Mouse (Mus musculus) limb, embryonic 11.5 days (tissue): ENCODE results near the gene C1ra. TPM values are rescaled to one million over a fixed set of nuclear protein-coding genes. Genes with fewer than 3 reads are reported as not detected.
"Not testable (repeated sequence)": the region's sequence is repeated elsewhere in the genome, so short reads cannot be mapped to it uniquely, and the experiment has no call there.

Source experiments
- ATAC-seq: fragments of 200-750 bp; cut with Nextera tagmentation; 2 replicates; pipeline ENCODE4 v1.8.0; 2017; ENCODE audit warnings: low read depth; ENCODE audit not compliant: insufficient number of reproducible peaks, low FRiP score, low TSS enrichment
- DNase-seq: peaks from one replicate; pipeline ENCODE4 v3.0.0-alpha.2; 2015; ENCODE audit warnings: low spot score
- H3K27ac ChIP-seq: fragments of 300-500 bp; sonication (generic); replicated peaks from 2 replicates; pipeline ENCODE4 v1.5.1; 2014; ENCODE audit warnings: low read depth, mild to moderate bottlenecking, low read length
- H3K27me3 ChIP-seq: fragments of 300-500 bp; sonication (generic); 2 replicates; pipeline ENCODE4 v1.6.1; 2014; ENCODE audit warnings: mild to moderate bottlenecking, low read length, mixed read lengths; ENCODE audit not compliant: control insufficient read depth, insufficient read depth
- H3K36me3 ChIP-seq: fragments of 300-500 bp; sonication (generic); 2 replicates; pipeline ENCODE4 v1.6.1; 2014; ENCODE audit warnings: mild to moderate bottlenecking, low read length, moderate library complexity, mixed read lengths; ENCODE audit not compliant: control insufficient read depth, insufficient read depth
- H3K4me1 ChIP-seq: fragments of 300-500 bp; sonication (generic); 2 replicates; pipeline ENCODE4 v1.6.1; 2014; ENCODE audit warnings: low read length, mixed read lengths; ENCODE audit not compliant: control insufficient read depth, insufficient read depth
- H3K4me2 ChIP-seq: fragments of 300-500 bp; sonication (generic); 2 replicates; pipeline ENCODE4 v1.6.1; 2014; ENCODE audit warnings: low read depth, mild to moderate bottlenecking, moderate library complexity; ENCODE audit not compliant: severe bottlenecking
- H3K4me3 ChIP-seq: fragments of 300-500 bp; sonication (generic); 2 replicates; pipeline ENCODE4 v1.5.1; 2014; ENCODE audit warnings: low read depth, low read length
- H3K9ac ChIP-seq: fragments of 300-500 bp; sonication (generic); 2 replicates; pipeline ENCODE4 v1.6.1; 2014; ENCODE audit warnings: mild to moderate bottlenecking, low read length
- H3K9me3 ChIP-seq: fragments of 300-500 bp; sonication (generic); 2 replicates; pipeline ENCODE4 v1.6.1; 2016; ENCODE audit warnings: low read length; ENCODE audit not compliant: control insufficient read depth
- WGBS: fragments of 180-500 bp; shearing (Covaris S2); extraction: QIAGEN DNeasy Blood & Tissue Kit; methylation state at CpG from one replicate; pipeline ENCODE4 v1.1.7; 2014; 5-methylcytosine and 5-hydroxymethylcytosine counted together
- polyA plus RNA-seq: library from polyadenylated mRNA; unstranded; fragments of >200 nt; fragmentation: Nextera tagmentation; extraction: Ambion mirVana; gene quantifications from 2 replicates; pipeline ENCODE4 v1.2.1, GENCODE M21; 2014

The C1ra gene
- polyA plus RNA-seq, 1 experiment from 2014 or later, result 0.19 TPM

DNA sequence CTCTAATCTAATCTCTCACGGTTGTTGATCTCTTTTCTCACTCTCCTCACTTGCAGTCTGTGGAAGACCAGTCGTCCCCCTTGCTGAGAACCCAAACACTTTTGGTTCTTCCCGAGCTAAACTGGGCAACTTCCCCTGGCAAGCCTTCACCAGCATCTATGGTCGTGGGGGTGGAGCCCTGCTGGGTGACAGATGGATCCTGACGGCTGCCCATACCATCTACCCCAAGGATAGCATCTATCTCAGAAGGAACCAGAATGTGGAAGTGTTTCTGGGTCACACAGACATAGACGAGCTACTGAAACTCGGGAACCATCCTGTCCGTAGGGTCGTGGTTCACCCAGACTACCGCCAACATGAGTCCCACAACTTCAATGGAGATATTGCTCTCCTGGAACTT lies 3.9 kb upstream of the C1ra start:
- no peak for DNase-seq
- H3K9me3 ChIP-seq, result no peaks in the 10 kb centered on the region
- WGBS, result 84% methylated on average over 10 of the region's 10 CpGs

DNA sequence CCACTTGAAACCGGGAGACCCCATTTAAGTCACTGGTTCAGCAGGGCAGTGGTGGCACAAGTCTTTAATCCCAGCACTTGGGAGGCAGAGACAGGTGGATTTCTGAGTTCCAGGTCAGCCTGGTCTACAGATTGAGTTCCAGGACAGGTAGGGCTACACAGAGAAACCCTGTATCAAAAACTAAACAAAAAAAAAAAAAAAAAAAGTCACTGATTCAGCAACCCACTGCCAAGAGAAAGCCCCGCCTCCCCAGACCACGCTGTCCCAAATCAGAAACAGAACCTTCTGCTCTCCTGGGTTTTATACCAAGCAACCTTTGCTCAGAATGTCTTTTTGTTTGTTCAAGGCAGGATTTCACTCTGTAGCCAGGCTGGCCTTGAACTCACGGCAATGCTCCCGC lies 3.0 kb upstream of the C1ra start:
- not testable (repeated sequence) for H3K4me3 ChIP-seq, H3K9ac ChIP-seq, H3K27ac ChIP-seq, DNase-seq, ATAC-seq, H3K36me3 ChIP-seq, H3K27me3 ChIP-seq, H3K9me3 ChIP-seq, H3K4me2 ChIP-seq, H3K4me1 ChIP-seq
- 79% methylated on average over 5 of the region's 5 CpGs for WGBS

More for the DNA sequence above, 3.9 kb upstream of the C1ra start:
- Histone ChIP-seq H3K4me1 (no peaks in the 10 kb centered on the region), H3K36me3 (no peaks in the 10 kb centered on the region), H3K27me3 (no peaks in the 10 kb centered on the region), H3K4me2 (no peak overlapping the region), H3K27ac (no peak overlapping the region), H3K9ac (no peak overlapping the region), H3K4me3 (no peak overlapping the region)
- ATAC-seq, result no peak

DNA sequence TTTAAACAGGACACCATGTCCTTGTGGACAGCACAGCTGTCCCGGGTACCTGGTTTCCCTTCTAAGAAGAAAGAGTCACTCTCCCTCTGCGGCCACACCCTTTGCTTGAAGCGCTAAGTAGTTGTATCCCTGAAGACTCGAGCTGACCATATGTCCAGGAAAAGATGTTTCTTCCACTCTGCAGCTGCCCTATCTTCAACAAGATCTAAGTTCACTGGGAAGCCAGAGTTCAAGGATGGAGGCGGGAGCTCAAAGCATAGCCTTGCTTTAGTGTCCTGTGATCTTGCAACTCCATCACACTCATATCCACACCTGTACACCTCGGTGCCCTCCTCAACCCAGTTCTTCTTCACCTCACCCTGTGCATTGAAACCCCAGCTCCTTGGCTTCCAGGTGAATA lies 269 bp upstream of the C1ra start:
- H3K4me3 ChIP-seq, result no peak overlapping the region
- H3K4me1 ChIP-seq, result no peaks in the 10 kb centered on the region
- WGBS, result 63% methylated on average over 6 of the region's 6 CpGs
- ATAC-seq, result no peak
- H3K27ac ChIP-seq, result no peak overlapping the region
- no peak overlapping the region for H3K4me2 ChIP-seq
- no peaks in the 10 kb centered on the region for H3K36me3 ChIP-seq
- no peaks in the 10 kb centered on the region for H3K27me3 ChIP-seq
- no peak for DNase-seq
- no peak overlapping the region for H3K9ac ChIP-seq
- no peaks in the 10 kb centered on the region for H3K9me3 ChIP-seq

DNA sequence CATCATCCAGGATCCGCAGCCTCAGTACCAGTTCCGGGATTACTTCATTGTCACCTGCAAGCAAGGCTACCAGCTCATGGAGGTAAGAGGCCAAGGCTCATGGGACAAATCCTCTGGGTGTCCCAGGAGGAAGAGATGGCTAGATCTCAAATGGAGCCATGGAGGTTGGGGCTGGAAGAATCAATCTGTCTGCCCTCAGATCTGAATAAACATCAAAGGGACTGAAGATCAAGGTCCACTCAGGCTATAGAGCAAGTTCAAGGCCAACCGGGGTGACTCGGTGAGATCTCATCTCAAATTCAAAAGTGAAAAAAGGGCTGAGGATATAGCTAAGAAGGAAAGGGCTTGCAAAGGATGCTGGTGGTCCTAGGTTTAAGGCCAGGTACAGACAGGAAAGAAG lies 5.5 kb downstream of the C1ra start:
- not testable (repeated sequence) for H3K27me3 ChIP-seq, H3K27ac ChIP-seq, ATAC-seq, H3K9ac ChIP-seq, H3K4me2 ChIP-seq, H3K9me3 ChIP-seq, H3K36me3 ChIP-seq, H3K4me1 ChIP-seq, DNase-seq, H3K4me3 ChIP-seq
- WGBS, result 89% methylated on average over 4 of the region's 4 CpGs

DNA sequence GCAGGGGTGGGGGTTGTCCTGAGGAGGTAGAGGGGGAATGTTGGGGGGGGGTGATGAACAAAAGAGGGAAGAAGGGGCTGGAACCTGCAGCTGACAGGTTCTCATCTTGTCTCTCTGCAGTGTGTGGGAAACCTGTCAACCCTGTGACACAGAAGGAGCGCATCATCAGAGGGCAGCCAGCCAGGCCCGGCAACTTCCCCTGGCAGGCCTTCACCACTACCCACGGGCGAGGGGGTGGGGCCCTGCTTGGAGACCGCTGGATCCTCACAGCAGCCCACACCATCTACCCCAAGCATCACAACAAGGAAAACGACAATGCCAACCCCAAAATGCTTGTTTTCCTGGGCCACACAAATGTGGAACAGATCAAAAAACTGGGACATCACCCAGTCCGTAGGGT lies 9.9 kb downstream of the C1ra start:
- not testable (repeated sequence) for ATAC-seq, H3K4me1 ChIP-seq, H3K9ac ChIP-seq, DNase-seq, H3K4me2 ChIP-seq, H3K27me3 ChIP-seq, H3K4me3 ChIP-seq, H3K36me3 ChIP-seq, H3K27ac ChIP-seq, H3K9me3 ChIP-seq
- 75% methylated on average over 7 of the region's 7 CpGs for WGBS

DNA sequence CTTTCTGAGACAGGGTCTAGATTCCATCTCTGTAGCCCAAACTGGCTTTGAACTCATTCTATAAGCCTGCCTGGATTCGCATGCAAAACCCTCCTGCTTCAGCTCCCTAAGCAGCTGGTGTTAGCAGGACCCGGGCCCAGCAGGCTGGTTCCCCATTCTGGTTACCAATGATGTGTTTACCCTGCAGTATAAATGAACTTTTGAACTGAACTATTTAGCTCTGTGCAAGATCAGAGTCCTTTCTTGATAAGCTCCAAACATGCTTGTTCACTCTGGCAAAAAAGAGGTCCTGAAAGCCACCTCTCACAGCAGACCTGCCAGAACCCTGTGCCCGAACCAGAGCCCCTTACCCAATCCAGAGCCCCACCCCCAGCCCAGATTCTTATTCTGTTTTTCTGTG lies 15.7 kb downstream of the C1ra start:
- Histone ChIP-seq H3K4me3 (no peak overlapping the region), H3K9me3 (no peaks in the 10 kb centered on the region), H3K4me2 (no peak overlapping the region), H3K9ac (no peak overlapping the region), H3K27me3 (no peaks in the 10 kb centered on the region), H3K4me1 (no peaks in the 10 kb centered on the region), H3K36me3 (no peaks in the 10 kb centered on the region), H3K27ac (no peak overlapping the region)
- WGBS, result 74% methylated on average over 3 of the region's 3 CpGs
- no peak for ATAC-seq
- no peak for DNase-seq

DNA sequence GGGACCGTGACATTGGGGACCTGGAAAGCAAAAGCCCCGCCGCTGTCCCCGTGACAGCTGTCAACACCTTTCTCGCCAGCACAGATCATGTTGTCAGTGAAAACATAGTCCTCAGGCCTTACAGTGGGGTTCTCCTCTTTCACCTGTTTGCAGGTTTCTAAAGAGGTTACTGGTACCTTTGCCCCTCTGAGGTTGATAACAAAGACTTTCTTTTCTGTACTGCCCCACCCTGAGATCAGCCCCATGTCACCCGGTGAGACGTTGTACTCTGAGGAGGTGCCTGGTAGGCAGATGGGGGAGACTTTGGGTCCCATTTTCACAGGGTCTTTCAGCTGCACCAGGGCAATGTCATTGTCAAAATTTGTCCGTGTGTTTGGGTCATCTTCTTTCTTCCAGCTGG lies 18.9 kb downstream of the C1ra start:
- 84% methylated on average over 8 of the region's 8 CpGs for WGBS
- no peaks in the 10 kb centered on the region for H3K27me3 ChIP-seq
- no peak overlapping the region for H3K27ac ChIP-seq
- H3K4me3 ChIP-seq, result no peak overlapping the region
- ATAC-seq, result no peak
- H3K4me1 ChIP-seq, result no peaks in the 10 kb centered on the region
- H3K9me3 ChIP-seq, result no peaks in the 10 kb centered on the region
- H3K36me3 ChIP-seq, result no peaks in the 10 kb centered on the region
- DNase-seq, result no peak
- no peak overlapping the region for H3K4me2 ChIP-seq
- H3K9ac ChIP-seq, result no peak overlapping the region

DNA sequence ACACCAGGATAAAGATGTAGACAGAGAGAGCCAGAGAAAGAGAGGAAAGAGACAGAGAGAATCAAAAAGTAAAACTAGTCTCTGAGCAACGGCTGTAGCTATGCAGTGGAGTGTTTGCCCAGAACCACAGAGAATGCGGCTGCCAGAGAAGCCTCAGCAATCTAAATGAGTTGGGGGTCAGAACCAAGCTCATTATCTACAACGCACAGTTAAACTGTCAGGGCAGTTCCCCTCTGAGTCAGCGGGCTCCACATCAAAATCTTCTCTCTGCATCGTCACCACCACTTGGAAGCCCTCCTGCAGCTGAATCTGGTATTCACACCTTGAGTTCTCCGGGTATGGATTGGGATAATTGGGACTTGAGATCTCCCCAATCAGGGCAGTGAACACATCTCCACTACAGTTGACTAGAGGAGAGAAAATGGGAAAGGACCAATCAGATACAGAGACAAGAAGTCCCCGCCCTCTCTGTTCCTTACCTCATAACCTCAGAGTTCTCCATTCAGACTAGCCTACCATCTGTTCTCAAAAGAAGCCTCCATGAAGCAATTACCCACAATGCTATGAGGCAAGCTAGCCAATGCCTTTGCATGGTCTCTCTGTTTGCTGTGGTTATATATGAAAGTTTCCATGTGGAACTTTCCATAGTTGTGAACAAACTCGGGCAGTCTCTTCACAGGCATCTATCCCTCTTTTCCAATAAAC lies 24.1 kb downstream of the C1ra start:
- not testable (repeated sequence) for H3K9ac ChIP-seq, H3K9me3 ChIP-seq, H3K27ac ChIP-seq, DNase-seq, H3K4me3 ChIP-seq, H3K4me2 ChIP-seq, H3K27me3 ChIP-seq, H3K4me1 ChIP-seq, H3K36me3 ChIP-seq, ATAC-seq
- 84% methylated on average over 8 of the region's 8 CpGs for WGBS

DNA sequence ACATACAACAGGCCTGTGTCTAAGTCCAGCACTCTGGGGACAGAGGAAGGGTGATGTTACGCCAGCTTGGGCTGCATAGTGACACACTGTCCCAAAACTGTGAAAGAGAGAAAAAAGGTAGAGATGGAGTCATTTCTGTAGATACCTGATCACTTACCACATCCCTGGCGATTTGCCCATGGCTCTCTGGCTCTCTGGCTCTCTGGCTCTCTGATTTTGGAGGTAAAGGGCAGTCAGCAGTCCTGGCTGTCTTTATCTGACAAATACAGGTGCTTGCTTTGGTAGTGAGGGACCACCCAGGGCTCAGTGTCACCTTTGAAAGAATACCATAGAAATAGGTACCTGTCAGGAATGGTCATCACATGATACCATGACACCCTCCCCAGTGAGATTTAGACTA lies 29.0 kb downstream of the C1ra start:
- not testable (repeated sequence) for H3K27me3 ChIP-seq, H3K9ac ChIP-seq, H3K27ac ChIP-seq, H3K4me1 ChIP-seq, H3K4me2 ChIP-seq, H3K4me3 ChIP-seq, H3K36me3 ChIP-seq, H3K9me3 ChIP-seq, ATAC-seq, DNase-seq
- WGBS, result 71% methylated on average over 2 of the region's 2 CpGs
